ENCODE assay signal across 12 mouse cellular contexts in the genomic region with DNA sequence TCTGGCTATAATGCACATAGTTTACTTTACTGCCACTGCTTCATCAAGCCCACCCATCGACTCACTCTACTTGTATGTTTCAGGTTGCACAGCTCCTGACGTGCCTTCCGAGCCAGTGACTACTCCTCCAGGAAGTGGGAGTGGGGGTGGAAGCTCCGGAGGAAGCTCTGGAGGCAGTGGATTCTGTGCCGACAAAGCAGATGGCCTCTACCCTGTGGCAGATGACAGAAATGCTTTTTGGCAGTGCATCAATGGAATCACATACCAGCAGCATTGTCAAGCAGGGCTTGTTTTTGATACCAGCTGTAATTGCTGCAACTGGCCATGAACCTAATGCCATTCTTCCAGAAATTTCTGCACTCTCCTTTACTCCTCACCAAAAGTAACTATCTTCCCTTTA. TPM values are rescaled to one million over a fixed set of nuclear protein-coding genes. Genes with fewer than 3 reads are reported as not detected.
DNase-seq lines count a peak whose midpoint lies in the region; ATAC-seq and TF ChIP-seq lines count a peak whose summit lies in the region.
"Had no signal": no experiment of that assay in that cellular context is flagged by ENCODE, and none has a peak within 500 bp of the region (broad histone marks: within the 10 kb centered on the region; RNA-seq: fewer than 3 reads in every experiment).

No protein-coding gene starts in this region.

- H3K27ac ChIP-seq in hindbrain, postnatal 0 days, result no peak overlapping the region
- no peak overlapping the region for H3K27ac ChIP-seq in intestine, postnatal 0 days (ENCODE audit: low read depth, low read length)
- H3K27ac ChIP-seq: liver, embryonic 12.5 days had no signal

- H3K27me3 ChIP-seq in hindbrain, postnatal 0 days (ENCODE audit: insufficient read depth, low read length), result no peaks in the 10 kb centered on the region
- no peaks in the 10 kb centered on the region for H3K27me3 ChIP-seq in intestine, postnatal 0 days (replicated peaks; ENCODE audit: control insufficient read depth, insufficient read depth, low read length)
- H3K27me3 ChIP-seq: liver, embryonic 12.5 days had no signal

- H3K9ac ChIP-seq in hindbrain, postnatal 0 days (replicated peaks; ENCODE audit: low read length), result no peak overlapping the region
- H3K9ac ChIP-seq in intestine, postnatal 0 days (ENCODE audit: low read depth, low read length), result no peak overlapping the region
- H3K9ac ChIP-seq: liver, embryonic 12.5 days had no signal

- 43% methylated on average over 5 of the region's 5 CpGs for WGBS in hindbrain, postnatal 0 days
- WGBS in intestine, postnatal 0 days, result 77% methylated on average over 5 of the region's 5 CpGs

- no peak overlapping the region for H3K4me2 ChIP-seq in hindbrain, postnatal 0 days (ENCODE audit: low read depth, low read length)
- no peak overlapping the region for H3K4me2 ChIP-seq in intestine, postnatal 0 days (replicated peaks; ENCODE audit: low read depth)
- H3K4me2 ChIP-seq: liver, embryonic 12.5 days had no signal

- ATAC-seq in hindbrain, postnatal 0 days, result peak; percentile 95
- ATAC-seq in intestine, postnatal 0 days, result no peak
- ATAC-seq: liver, embryonic 12.5 days had no signal

- TF ChIP-seq CTCF in hindbrain, postnatal 0 days (IDR thresholded peaks at IDR 0.05; ENCODE audit: low read depth), result no peak
- TF ChIP-seq CTCF in intestine, postnatal 0 days (IDR thresholded peaks at IDR 0.05; ENCODE audit: low read depth), result no peak

- no peaks in the 10 kb centered on the region for H3K36me3 ChIP-seq in hindbrain, postnatal 0 days (ENCODE audit: insufficient read depth, low read length)
- no peaks in the 10 kb centered on the region for H3K36me3 ChIP-seq in intestine, postnatal 0 days (ENCODE audit: control insufficient read depth, insufficient read depth)
- H3K36me3 ChIP-seq: liver, embryonic 12.5 days had no signal

- intact Hi-C loops in left cerebral cortex, postnatal 36 days (cut with DNase I), result no loop called here

- H3K9me3 ChIP-seq in hindbrain, postnatal 0 days (ENCODE audit: low read length), result no peaks in the 10 kb centered on the region
- no peaks in the 10 kb centered on the region for H3K9me3 ChIP-seq in intestine, postnatal 0 days (ENCODE audit: control insufficient read depth)

- no peaks in the 10 kb centered on the region for H3K4me1 ChIP-seq in hindbrain, postnatal 0 days (ENCODE audit: insufficient read depth, low read length)
- no peaks in the 10 kb centered on the region for H3K4me1 ChIP-seq in intestine, postnatal 0 days (replicated peaks; ENCODE audit: control insufficient read depth, insufficient read depth, low read length)
- H3K4me1 ChIP-seq: liver, embryonic 12.5 days had no signal

- peak; percentile 100 for DNase-seq in brain, adult 2 months (ENCODE audit: low read depth, low spot score)
- DNase-seq in cerebellum, adult 9-10 months, result peak; percentile 99
- DNase-seq in hindbrain, postnatal 0 days (ENCODE audit: low spot score), result peak; percentile 89
- peak; percentile 70 to 74 for DNase-seq in left cerebral cortex, postnatal 36 days (ENCODE audit: low spot score in 2 of 2)
- no peak for DNase-seq in lung, postnatal 4 days
- DNase-seq in B cell, adult 2 months, result no peak
- DNase-seq in spleen, postnatal 4 days (ENCODE audit: low spot score in 2 of 2), result no peak
- DNase-seq: adrenal gland, adult 2 months had no signal

- no peak overlapping the region for H3K4me3 ChIP-seq in hindbrain, postnatal 0 days (ENCODE audit: low read length)
- H3K4me3 ChIP-seq in intestine, postnatal 0 days (ENCODE audit: low read depth, low read length), result no peak overlapping the region
- H3K4me3 ChIP-seq: liver, embryonic 12.5 days had no signal

RNA-seq across cellular contexts. Expression of gene Chia1, which starts 18.7 kb away (rescaled TPM):
- total RNA-seq in hindbrain, postnatal 0 days (2014; rRNA removed), result 1.2 and 2.0 TPM in 2 replicates
- polyA plus RNA-seq in hindbrain, postnatal 0 days (2015; fragmentation: Nextera tagmentation; extraction: Ambion mirVana), result 1.4 and 2.0 TPM in 2 replicates
- under 1 TPM; 0.62 to 0.86 TPM for total RNA-seq in left cerebral cortex, postnatal 36 days (2021)
- not detected in 2 replicates for polyA plus RNA-seq in intestine, postnatal 0 days (2015; fragmentation: Nextera tagmentation; extraction: Ambion mirVana)
- total RNA-seq: adrenal gland, adult 2 months; hematopoietic stem cell, adult 5-6 weeks had no signal
- polyA plus RNA-seq: adrenal gland, adult 2 months; liver, embryonic 12.5 days; stomach, embryonic 14.5 days had no signal

RNA-seq across cellular contexts. Expression of gene Chil3, which starts 35.7 kb away (rescaled TPM):
- total RNA-seq in hindbrain, postnatal 0 days (2014; rRNA removed), result 0.18 TPM in 1 of 2 replicates, not detected in the other
- polyA plus RNA-seq in hindbrain, postnatal 0 days (2015; fragmentation: Nextera tagmentation; extraction: Ambion mirVana), result 0.19 and 0.43 TPM in 2 replicates
- total RNA-seq in left cerebral cortex, postnatal 36 days (2021), result not detected
- polyA plus RNA-seq in intestine, postnatal 0 days (2015; fragmentation: Nextera tagmentation; extraction: Ambion mirVana), result 0.13 TPM in 1 of 2 replicates, not detected in the other
- polyA plus RNA-seq: liver, embryonic 12.5 days; stomach, embryonic 14.5 days had no signal

Comparison
In these comparisons a context has a peak if more than half of its experiments do, and no peak if none do; other contexts are left out.
1. DNase-seq: peak in brain, adult 2 months (single experiment), cerebellum, adult 9-10 months (single experiment), hindbrain, postnatal 0 days (single experiment) and left cerebral cortex, postnatal 36 days (2 of 2); none in lung, postnatal 4 days (0 of 2), B cell, adult 2 months (0 of 2) and spleen, postnatal 4 days (0 of 2).